Mouse (Mus musculus) erythroblast, embryonic 14.5 days (primary cell): Measurements from ENCODE around the gene Scrn1.

Experiments
- GATA1 ChIP-seq: IDR thresholded peaks from 2 replicates; pipeline ENCODE4 v1.6.1; 2012; ENCODE audit warnings: low read length, inconsistent platforms, mixed read lengths
- TAL1 ChIP-seq: IDR thresholded peaks from 3 replicates; pipeline ENCODE4 v1.6.1; 2012; ENCODE audit warnings: low read length, inconsistent platforms, mixed read lengths

DNA sequence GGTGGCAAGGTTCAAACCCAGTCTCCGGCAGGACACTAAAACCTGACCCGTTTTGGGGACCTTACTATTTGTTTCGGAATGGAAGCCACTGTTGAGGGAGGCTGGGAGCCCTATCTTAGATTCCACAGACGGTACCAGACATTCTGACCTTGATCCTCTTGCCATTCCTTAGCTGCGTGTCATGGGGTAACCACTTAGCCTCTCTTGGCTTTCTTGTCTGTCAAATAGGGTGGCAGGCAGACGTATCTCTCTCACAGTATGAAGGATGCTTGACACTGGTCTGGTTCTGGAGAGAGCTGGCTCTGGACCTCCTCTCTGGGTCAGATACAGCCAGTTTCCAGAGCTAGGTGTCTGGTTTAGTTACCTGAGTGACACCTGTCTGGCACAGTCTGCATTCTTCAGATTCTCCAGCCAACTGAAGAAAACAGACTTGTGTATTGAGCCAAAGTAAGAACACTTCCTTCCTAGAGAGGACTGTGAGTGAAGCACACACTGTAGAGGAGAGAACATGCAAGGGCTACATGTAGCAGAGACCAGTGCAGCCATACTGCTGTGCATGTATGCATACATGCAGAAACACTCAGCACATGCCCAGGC is 80.2 kb downstream of the Scrn1 start:
- TF ChIP-seq TAL1, result no peak
- no peak for TF ChIP-seq GATA1
